Mouse (Mus musculus) fibroblast of lung, adult 2 months (primary cell): ENCODE measurements around the gene Gm45623.
A peak's percentile ranks its signal among the peaks of the same experiment; 100 is the strongest.

Source experiments
- DNase-seq: peaks from one replicate; pipeline ENCODE4 v3.0.0-alpha.2; 2011; ENCODE audit warnings: low read depth

Gm45623 gene

GRCm38 (mm10) chr13:56753192-56753951 is at the start of gene Gm45623:
TSS of gene Gm45623 (minus strand) at chr13:56753827.
- DNase-seq, result no peak

GRCm38 (mm10) chr13:56797459-56797858 is 43.8 kb upstream of the Gm45623 start:
- no peak for DNase-seq

GRCm38 (mm10) chr13:56795501-56795900 is 41.9 kb upstream of the Gm45623 start:
- no peak for DNase-seq

- DNase-seq, result no peak
These were observed 40.8 kb upstream of the Gm45623 start for GRCm38 (mm10) chr13:56794441-56794840.

GRCm38 (mm10) chr13:56792844-56793243 is 39.2 kb upstream of the Gm45623 start:
- DNase-seq, result peak; percentile 10

GRCm38 (mm10) chr13:56790683-56791082 is 37.1 kb upstream of the Gm45623 start:
- no peak for DNase-seq

- no peak for DNase-seq
These were observed 29.0 kb upstream of the Gm45623 start for GRCm38 (mm10) chr13:56782621-56783020.

GRCm38 (mm10) chr13:56781697-56782096 is 28.1 kb upstream of the Gm45623 start:
- DNase-seq, result no peak

GRCm38 (mm10) chr13:56780746-56781469 is 27.3 kb upstream of the Gm45623 start:
- no peak for DNase-seq

- DNase-seq, result no peak
These were observed 20.7 kb upstream of the Gm45623 start for GRCm38 (mm10) chr13:56774304-56774703.

GRCm38 (mm10) chr13:56773262-56773870 is 19.7 kb upstream of the Gm45623 start:
- no peak for DNase-seq

- no peak for DNase-seq
These were observed 19.0 kb upstream of the Gm45623 start for GRCm38 (mm10) chr13:56772592-56772991.

GRCm38 (mm10) chr13:56770786-56771185 is 17.2 kb upstream of the Gm45623 start:
- DNase-seq, result no peak

- DNase-seq, result no peak
These were observed 16.5 kb upstream of the Gm45623 start for GRCm38 (mm10) chr13:56770136-56770578.

GRCm38 (mm10) chr13:56769431-56769830 is 15.8 kb upstream of the Gm45623 start:
- DNase-seq, result no peak

- DNase-seq, result peak; percentile 52
These were observed 12.6 kb upstream of the Gm45623 start for GRCm38 (mm10) chr13:56766211-56766610.

GRCm38 (mm10) chr13:56765284-56766032 is 11.8 kb upstream of the Gm45623 start:
- no peak for DNase-seq

GRCm38 (mm10) chr13:56762446-56763229 is 9.0 kb upstream of the Gm45623 start:
- DNase-seq, result no peak

- no peak for DNase-seq
These were observed 4.9 kb upstream of the Gm45623 start for GRCm38 (mm10) chr13:56758492-56758891.

- no peak for DNase-seq
These were observed 3.6 kb upstream of the Gm45623 start for GRCm38 (mm10) chr13:56757201-56757600.

- no peak for DNase-seq
These were observed 2.2 kb upstream of the Gm45623 start for GRCm38 (mm10) chr13:56755871-56756270.
